Mouse (Mus musculus) embryonic facial prominence, embryonic 12.5 days (tissue): Measurements from ENCODE around the gene Nav2. TPM values are rescaled to one million over a fixed set of nuclear protein-coding genes. Genes with fewer than 3 reads are reported as not detected.

Source experiments
- ATAC-seq: fragments of 200-750 bp; cut with Nextera tagmentation; 2 replicates; pipeline ENCODE4 v1.8.0; 2017; ENCODE audit not compliant: insufficient number of reproducible peaks, insufficient read depth, low FRiP score, low TSS enrichment
- H3K27ac ChIP-seq: fragments of 300-500 bp; sonication (generic); 2 replicates; pipeline ENCODE4 v1.5.1; 2016; ENCODE audit warnings: mild to moderate bottlenecking
- H3K27me3 ChIP-seq: fragments of 300-500 bp; sonication (generic); 2 replicates; pipeline ENCODE4 v1.6.1; 2016; ENCODE audit warnings: mild to moderate bottlenecking, moderate library complexity
- H3K36me3 ChIP-seq: fragments of 300-500 bp; sonication (generic); 2 replicates; pipeline ENCODE4 v1.6.1; 2016; ENCODE audit warnings: mild to moderate bottlenecking
- H3K4me1 ChIP-seq: fragments of 300-500 bp; sonication (generic); 2 replicates; pipeline ENCODE4 v1.6.1; 2016
- H3K4me2 ChIP-seq: fragments of 300-500 bp; sonication (generic); replicated peaks from 2 replicates; pipeline ENCODE4 v1.6.1; 2016; ENCODE audit warnings: mild to moderate bottlenecking, moderate library complexity
- H3K4me3 ChIP-seq: fragments of 300-500 bp; sonication (generic); 2 replicates; pipeline ENCODE4 v1.5.1; 2016; ENCODE audit warnings: mild to moderate bottlenecking
- H3K9ac ChIP-seq: fragments of 300-500 bp; sonication (generic); 2 replicates; pipeline ENCODE4 v1.6.1; 2016; ENCODE audit warnings: mild to moderate bottlenecking, moderate library complexity
- H3K9me3 ChIP-seq: fragments of 300-500 bp; sonication (generic); 2 replicates; pipeline ENCODE4 v1.6.1; 2016; ENCODE audit warnings: mild to moderate bottlenecking, moderate library complexity
- WGBS: fragments of 180-500 bp; shearing (Covaris S2); methylation state at CpG from one replicate; pipeline ENCODE4 v1.1.7; 2016; 5-methylcytosine and 5-hydroxymethylcytosine counted together
- polyA plus RNA-seq: library from polyadenylated mRNA; unstranded; fragments of >200 nt; fragmentation: Nextera tagmentation; extraction: Ambion mirVana; gene quantifications from 2 replicates; pipeline ENCODE4 v1.2.1, GENCODE M21; 2016

Nav2 gene
- polyA plus RNA-seq, 1 experiment from 2014 or later = 14.2 TPM

- Histone ChIP-seq H3K36me3 (peaks cover 35% of the 10 kb centered on the region), H3K27me3 (peaks cover 6% of the 10 kb centered on the region; the same call in 1 of the 2 replicates), H3K4me2 (no peak overlapping the region), H3K27ac (no peak overlapping the region), H3K4me1 (peaks cover 9% of the 10 kb centered on the region), H3K9me3 (no peaks in the 10 kb centered on the region), H3K4me3 (no peak overlapping the region), H3K9ac (no peak overlapping the region)
- WGBS = 92% methylated on average over 15 of the region's 15 CpGs
- no peak for ATAC-seq
Measured at GRCm38 (mm10) chr7:48877786-48878390, 30.6 kb upstream of the Nav2 start.

GRCm38 (mm10) chr7:48879574-48879973 is 28.9 kb upstream of the Nav2 start:
- peak overlapping the region; percentile 45 for H3K4me2 ChIP-seq
- no peaks in the 10 kb centered on the region for H3K9me3 ChIP-seq
- ATAC-seq = no peak
- peaks cover 18% of the 10 kb centered on the region for H3K36me3 ChIP-seq
- peak overlapping the region; percentile 27; the same call in 1 of the 2 replicates for H3K9ac ChIP-seq
- 43% methylated on average over 3 of the region's 3 CpGs for WGBS
- peaks cover 12% of the 10 kb centered on the region; the same call in 1 of the 2 replicates for H3K27me3 ChIP-seq
- peak overlapping the region; percentile 26 for H3K4me3 ChIP-seq
- H3K4me1 ChIP-seq = peaks cover 9% of the 10 kb centered on the region
- H3K27ac ChIP-seq = no peak overlapping the region

- peak; percentile 97 for ATAC-seq
- peak overlapping the region; percentile 86 for H3K4me3 ChIP-seq
- H3K27ac ChIP-seq = peak overlapping the region; percentile 88
- H3K27me3 ChIP-seq = peaks cover 16% of the 10 kb centered on the region; the same call in 1 of the 2 replicates
- no peaks in the 10 kb centered on the region for H3K9me3 ChIP-seq
- peak overlapping the region; percentile 80 for H3K9ac ChIP-seq
- peaks cover 8% of the 10 kb centered on the region; the same call in 1 of the 2 replicates for H3K36me3 ChIP-seq
- under 1% methylated on average over 74 of the region's 77 CpGs for WGBS
- peak overlapping the region; percentile 79 for H3K4me2 ChIP-seq
- peaks cover 9% of the 10 kb centered on the region for H3K4me1 ChIP-seq
Measured at GRCm38 (mm10) chr7:48880591-48881481, 27.7 kb upstream of the Nav2 start.

- peak within 1 kb of the TSS; percentile 79 for H3K4me2 ChIP-seq
- under 1% methylated on average over 41 of the region's 41 CpGs for WGBS
- H3K36me3 ChIP-seq = 0 out of 2 replicates have a peak, but pooled peaks cover 4% of the 10 kb centered on the region
- peak; percentile 85 for ATAC-seq
- H3K27ac ChIP-seq = peak within 1 kb of the TSS; percentile 88
- H3K9me3 ChIP-seq = no peaks in the 10 kb centered on the region
- H3K27me3 ChIP-seq = peaks cover 16% of the 10 kb centered on the region; the same call in 1 of the 2 replicates
- H3K4me1 ChIP-seq = peaks cover 9% of the 10 kb centered on the region
- H3K4me3 ChIP-seq = peak within 1 kb of the TSS; percentile 86
- H3K9ac ChIP-seq = peak within 1 kb of the TSS; percentile 80
Measured at GRCm38 (mm10) chr7:48881486-48881885, 27.0 kb upstream of the Nav2 start, which contains the start of gene E2f8. Gene E2f8, minus strand, starts transcription at chr7:48881596.

GRCm38 (mm10) chr7:48881971-48882609 is 26.4 kb upstream of the Nav2 start:
- peak overlapping the region; percentile 80 for H3K9ac ChIP-seq
- peak overlapping the region; percentile 79 for H3K4me2 ChIP-seq
- 1% methylated on average over 28 of the region's 28 CpGs for WGBS
- no peak for ATAC-seq
- H3K36me3 ChIP-seq = 0 out of 2 replicates have a peak, but pooled peaks cover 4% of the 10 kb centered on the region
- H3K4me1 ChIP-seq = peaks cover 9% of the 10 kb centered on the region
- peak overlapping the region; percentile 86 for H3K4me3 ChIP-seq
- H3K27me3 ChIP-seq = peaks cover 16% of the 10 kb centered on the region; the same call in 1 of the 2 replicates
- no peaks in the 10 kb centered on the region for H3K9me3 ChIP-seq
- no peak overlapping the region for H3K27ac ChIP-seq

- no peak overlapping the region for H3K4me2 ChIP-seq
- 83% methylated on average over 4 of the region's 4 CpGs for WGBS
- no peak overlapping the region for H3K27ac ChIP-seq
- no peak for ATAC-seq
- no peak overlapping the region for H3K9ac ChIP-seq
- H3K9me3 ChIP-seq = no peaks in the 10 kb centered on the region
- peaks cover 16% of the 10 kb centered on the region; the same call in 1 of the 2 replicates for H3K27me3 ChIP-seq
- H3K4me3 ChIP-seq = no peak overlapping the region
- H3K36me3 ChIP-seq = no peaks in the 10 kb centered on the region
- peaks cover 21% of the 10 kb centered on the region for H3K4me1 ChIP-seq
Measured at GRCm38 (mm10) chr7:48883525-48884265, 24.8 kb upstream of the Nav2 start.

GRCm38 (mm10) chr7:48884266-48884611 is 24.3 kb upstream of the Nav2 start:
- H3K4me2 ChIP-seq = no peak overlapping the region
- H3K27me3 ChIP-seq = peaks cover 16% of the 10 kb centered on the region; the same call in 1 of the 2 replicates
- H3K9me3 ChIP-seq = no peaks in the 10 kb centered on the region
- H3K4me3 ChIP-seq = no peak overlapping the region
- WGBS = 66% methylated on average over 5 of the region's 5 CpGs
- H3K4me1 ChIP-seq = peaks cover 21% of the 10 kb centered on the region
- no peak overlapping the region for H3K27ac ChIP-seq
- ATAC-seq = no peak
- H3K9ac ChIP-seq = no peak overlapping the region
- H3K36me3 ChIP-seq = no peaks in the 10 kb centered on the region

- Histone ChIP-seq H3K9ac (no peak overlapping the region), H3K27ac (no peak overlapping the region), H3K27me3 (peaks cover 9% of the 10 kb centered on the region; the same call in 1 of the 2 replicates), H3K4me2 (no peak overlapping the region), H3K4me3 (no peak overlapping the region), H3K9me3 (no peaks in the 10 kb centered on the region), H3K4me1 (peaks cover 24% of the 10 kb centered on the region), H3K36me3 (no peaks in the 10 kb centered on the region)
- ATAC-seq = no peak
- WGBS = 35% methylated on average over 8 of the region's 8 CpGs
Measured at GRCm38 (mm10) chr7:48887973-48888372, 20.5 kb upstream of the Nav2 start.

GRCm38 (mm10) chr7:48888751-48889150 is 19.8 kb upstream of the Nav2 start:
- Histone ChIP-seq H3K9ac (no peak overlapping the region), H3K27ac (no peak overlapping the region), H3K9me3 (no peaks in the 10 kb centered on the region), H3K36me3 (no peaks in the 10 kb centered on the region), H3K4me1 (peaks cover 24% of the 10 kb centered on the region), H3K4me2 (no peak overlapping the region), H3K4me3 (no peak overlapping the region), H3K27me3 (peaks cover 6% of the 10 kb centered on the region; the same call in 1 of the 2 replicates)
- ATAC-seq = no peak
- 63% methylated on average over 2 of the region's 2 CpGs for WGBS

GRCm38 (mm10) chr7:48891029-48891428 is 17.5 kb upstream of the Nav2 start:
- Histone ChIP-seq H3K9ac (no peak overlapping the region), H3K36me3 (no peaks in the 10 kb centered on the region), H3K4me1 (peaks cover 24% of the 10 kb centered on the region), H3K4me3 (no peak overlapping the region), H3K27me3 (0 out of 2 replicates have a peak, but pooled peaks cover 3% of the 10 kb centered on the region), H3K9me3 (no peaks in the 10 kb centered on the region), H3K27ac (no peak overlapping the region), H3K4me2 (no peak overlapping the region)
- ATAC-seq = no peak
- 38% methylated on average over 5 of the region's 5 CpGs for WGBS

- 80% methylated on average over 7 of the region's 7 CpGs for WGBS
Measured at GRCm38 (mm10) chr7:48893093-48893492, 15.4 kb upstream of the Nav2 start.

More at GRCm38 (mm10) chr7:48893093-48893492, 15.4 kb upstream of the Nav2 start:
- H3K36me3 ChIP-seq = no peaks in the 10 kb centered on the region
- 0 out of 2 replicates have a peak, but pooled peaks cover 11% of the 10 kb centered on the region for H3K27me3 ChIP-seq
- H3K27ac ChIP-seq = no peak overlapping the region
- peaks cover 27% of the 10 kb centered on the region for H3K4me1 ChIP-seq
- no peaks in the 10 kb centered on the region for H3K9me3 ChIP-seq
- no peak for ATAC-seq
- no peak overlapping the region for H3K9ac ChIP-seq
- no peak overlapping the region for H3K4me3 ChIP-seq
- no peak overlapping the region for H3K4me2 ChIP-seq
